Mouse (Mus musculus) megakaryocyte, embryonic 14.5 days (primary cell): ENCODE data around the gene Plac1. TPM values are rescaled to one million over a fixed set of nuclear protein-coding genes. Genes with fewer than 3 reads are reported as not detected.

ENCODE experiments used
- H3K27me3 ChIP-seq: replicated peaks from 2 replicates; pipeline ENCODE3; 2012; ENCODE audit warnings: inconsistent platforms
- H3K36me3 ChIP-seq: replicated peaks from 2 replicates; pipeline ENCODE3; 2012; ENCODE audit warnings: low read length, inconsistent platforms, mixed read lengths
- H3K4me1 ChIP-seq: 2 replicates; pipeline ENCODE4 v1.6.1; 2012; ENCODE audit warnings: inconsistent platforms
- H3K4me3 ChIP-seq: replicated peaks from 2 replicates; pipeline ENCODE3; 2012; ENCODE audit warnings: moderate library complexity, mild to moderate bottlenecking, inconsistent platforms
- H3K9me3 ChIP-seq: 2 replicates; pipeline ENCODE4 v1.6.1; 2012; ENCODE audit warnings: inconsistent platforms
- FLI1 ChIP-seq: IDR thresholded peaks from 2 replicates; pipeline ENCODE4 v1.6.1; 2012; ENCODE audit warnings: low read length, inconsistent platforms, mixed read lengths
- GATA1 ChIP-seq: IDR thresholded peaks from 3 replicates; pipeline ENCODE4 v1.6.1; 2012; ENCODE audit warnings: mixed read lengths, low read length, inconsistent platforms, borderline replicate concordance
- polyA plus RNA-seq: library from polyadenylated mRNA; stranded (reverse); fragments of >175 nt; gene quantifications from 2 replicates; pipeline ENCODE4 v1.2.3, GENCODE M21; 2012; ENCODE audit warnings: low replicate concordance; ENCODE audit not compliant: insufficient read depth

Gene Plac1
- polyA plus RNA-seq, 1 experiment: not detected

GRCm38 (mm10) chrX:53088663-53089292 is 151.1 kb downstream of the Plac1 start:
- no peak overlapping the region for H3K4me3 ChIP-seq
- TF ChIP-seq GATA1 (no peak), FLI1 (no peak)
- peaks cover 7% of the 10 kb centered on the region for H3K27me3 ChIP-seq
- H3K4me1 ChIP-seq: peaks cover 21% of the 10 kb centered on the region; the same call in 1 of the 2 replicates
- H3K9me3 ChIP-seq: no peaks in the 10 kb centered on the region
- H3K36me3 ChIP-seq: no peaks in the 10 kb centered on the region

GRCm38 (mm10) chrX:53087202-53087601 is 152.7 kb downstream of the Plac1 start:
- Histone ChIP-seq H3K36me3 (no peaks in the 10 kb centered on the region), H3K9me3 (no peaks in the 10 kb centered on the region)

GRCm38 (mm10) chrX:53085559-53085958 is 154.4 kb downstream of the Plac1 start:
- H3K9me3 ChIP-seq: no peaks in the 10 kb centered on the region
- no peaks in the 10 kb centered on the region for H3K36me3 ChIP-seq
- H3K27me3 ChIP-seq: peaks cover 9% of the 10 kb centered on the region
- peaks cover 23% of the 10 kb centered on the region; the same call in 1 of the 2 replicates for H3K4me1 ChIP-seq
- no peak for TF ChIP-seq FLI1
- no peak for TF ChIP-seq GATA1
- no peak overlapping the region for H3K4me3 ChIP-seq

More at GRCm38 (mm10) chrX:53087202-53087601, 152.7 kb downstream of the Plac1 start:
- TF ChIP-seq GATA1: no peak
- TF ChIP-seq FLI1: no peak
- no peak overlapping the region for H3K4me3 ChIP-seq
- H3K4me1 ChIP-seq: peaks cover 17% of the 10 kb centered on the region; the same call in 1 of the 2 replicates
- H3K27me3 ChIP-seq: peaks cover 9% of the 10 kb centered on the region

GRCm38 (mm10) chrX:53064406-53064805 is 175.5 kb downstream of the Plac1 start:
- Histone ChIP-seq H3K9me3 (no peaks in the 10 kb centered on the region), H3K36me3 (no peaks in the 10 kb centered on the region), H3K4me3 (no peak overlapping the region), H3K27me3 (no peaks in the 10 kb centered on the region), H3K4me1 (peaks cover 16% of the 10 kb centered on the region; the same call in 1 of the 2 replicates)
- TF ChIP-seq GATA1: no peak

GRCm38 (mm10) chrX:53059426-53060007 is 180.4 kb downstream of the Plac1 start:
- H3K36me3 ChIP-seq: peaks cover 4% of the 10 kb centered on the region
- peaks cover 15% of the 10 kb centered on the region for H3K27me3 ChIP-seq
- H3K4me3 ChIP-seq: no peak overlapping the region
- TF ChIP-seq GATA1 (no peak), FLI1 (no peak)
- H3K9me3 ChIP-seq: no peaks in the 10 kb centered on the region
- peaks cover 28% of the 10 kb centered on the region for H3K4me1 ChIP-seq

- Histone ChIP-seq H3K36me3 (peaks cover 12% of the 10 kb centered on the region), H3K4me1 (peaks cover 28% of the 10 kb centered on the region), H3K9me3 (no peaks in the 10 kb centered on the region), H3K27me3 (peaks cover 20% of the 10 kb centered on the region), H3K4me3 (peak overlapping the region; percentile 87)
- TF ChIP-seq FLI1 (no peak), GATA1 (no peak)
These were observed 181.2 kb downstream of the Plac1 start for GRCm38 (mm10) chrX:53058459-53059280.

- TF ChIP-seq GATA1 (no peak), FLI1 (no peak)
- peak overlapping the region; percentile 94 for H3K4me3 ChIP-seq
- no peaks in the 10 kb centered on the region for H3K9me3 ChIP-seq
- peaks cover 36% of the 10 kb centered on the region for H3K4me1 ChIP-seq
- H3K27me3 ChIP-seq: peaks cover 22% of the 10 kb centered on the region
- peaks cover 12% of the 10 kb centered on the region for H3K36me3 ChIP-seq
These were observed 182.2 kb downstream of the Plac1 start for GRCm38 (mm10) chrX:53057760-53058090.

- Histone ChIP-seq H3K4me1 (peaks cover 36% of the 10 kb centered on the region), H3K9me3 (no peaks in the 10 kb centered on the region), H3K27me3 (peaks cover 26% of the 10 kb centered on the region), H3K4me3 (peak overlapping the region; percentile 94), H3K36me3 (peaks cover 12% of the 10 kb centered on the region)
- TF ChIP-seq GATA1: no peak
- TF ChIP-seq FLI1: no peak
These were observed 182.7 kb downstream of the Plac1 start for GRCm38 (mm10) chrX:53057054-53057759.

- Histone ChIP-seq H3K4me1 (peaks cover 33% of the 10 kb centered on the region), H3K9me3 (no peaks in the 10 kb centered on the region), H3K36me3 (peaks cover 12% of the 10 kb centered on the region), H3K4me3 (peak overlapping the region; percentile 94), H3K27me3 (peaks cover 27% of the 10 kb centered on the region)
- TF ChIP-seq FLI1 (no peak), GATA1 (no peak)
These were observed 183.3 kb downstream of the Plac1 start for GRCm38 (mm10) chrX:53056627-53057026.
